Mouse (Mus musculus) myocyte (in vitro differentiated cells): Measurements from ENCODE around the gene 3830417A13Rik. TPM values are rescaled to one million over a fixed set of nuclear protein-coding genes. Genes with fewer than 3 reads are reported as not detected.

ENCODE experiments used
- H3K27me3 ChIP-seq: one replicate; pipeline ENCODE4 v1.6.1; 2011; ENCODE audit not compliant: control insufficient read depth, insufficient read depth, insufficient read length
- H3K36me3 ChIP-seq: one replicate; pipeline ENCODE4 v1.6.1; 2011; ENCODE audit not compliant: control insufficient read depth, insufficient read depth
- H3K4me2 ChIP-seq: one replicate; pipeline ENCODE4 v1.6.1; 2011; ENCODE audit warnings: low read depth, control low read depth
- H3K4me3 ChIP-seq: one replicate; pipeline ENCODE4 v1.5.1; 2011; ENCODE audit warnings: mild to moderate bottlenecking, control low read depth, moderate library complexity
- H3K79me2 ChIP-seq: one replicate; pipeline ENCODE4 v1.6.1; 2011; ENCODE audit not compliant: control insufficient read depth, insufficient read depth
- H3ac ChIP-seq: one replicate; pipeline ENCODE4 v1.6.1; 2011; ENCODE audit not compliant: control insufficient read depth, insufficient read length
- CEBPB ChIP-seq: IDR thresholded peaks from 2 replicates; pipeline ENCODE4 v1.6.1; 2011; ENCODE audit warnings: mild to moderate bottlenecking, moderate library complexity; ENCODE audit not compliant: poor library complexity, insufficient read depth, severe bottlenecking
- E2F4 ChIP-seq: IDR thresholded peaks from one replicate; pipeline ENCODE4 v1.6.1; 2011; ENCODE audit warnings: mild to moderate bottlenecking, control low read depth, moderate library complexity; ENCODE audit not compliant: insufficient read depth
- MAX ChIP-seq: IDR thresholded peaks from one replicate; pipeline ENCODE4 v1.6.1; 2011; ENCODE audit warnings: low read depth, mild to moderate bottlenecking, control low read depth
- MYOD1 ChIP-seq, 3 experiments: IDR thresholded peaks; one replicate each; pipeline ENCODE4 v1.6.1; 2011; ENCODE audit warnings: control low read depth in 2 of 3, low read depth in 2 of 3, mild to moderate bottlenecking in 2 of 3, moderate library complexity in 1 of 3; ENCODE audit not compliant: insufficient read length in 2 of 3, control insufficient read depth in 1 of 3
- MYOG ChIP-seq, 3 experiments: IDR thresholded peaks; one replicate each; pipeline ENCODE4 v1.6.1; 2011; ENCODE audit warnings: control low read depth in 2 of 3, low read depth in 2 of 3, mild to moderate bottlenecking in 2 of 3; ENCODE audit not compliant: insufficient read length in 2 of 3, control insufficient read depth in 1 of 3, insufficient read depth in 1 of 3
- POLR2A ChIP-seq: IDR thresholded peaks from one replicate; pipeline ENCODE4 v1.6.1; 2011; ENCODE audit warnings: low read depth, mild to moderate bottlenecking, control low read depth, moderate library complexity; ENCODE audit not compliant: insufficient read length
- POLR2AphosphoS2 ChIP-seq: IDR thresholded peaks from one replicate; pipeline ENCODE4 v1.6.1; 2011; ENCODE audit warnings: low read depth, control low read depth; ENCODE audit not compliant: insufficient read length
- REST ChIP-seq: IDR thresholded peaks from one replicate; pipeline ENCODE4 v1.6.1; 2011; ENCODE audit warnings: mild to moderate bottlenecking, control low read depth, moderate library complexity; ENCODE audit not compliant: insufficient read depth, insufficient read length
- SRF ChIP-seq: IDR thresholded peaks from one replicate; pipeline ENCODE4 v1.6.1; 2011; ENCODE audit warnings: low read depth; ENCODE audit not compliant: control insufficient read depth, insufficient read length
- TCF12 ChIP-seq: IDR thresholded peaks from one replicate; pipeline ENCODE4 v1.6.1; 2011; ENCODE audit warnings: mild to moderate bottlenecking, control low read depth; ENCODE audit not compliant: poor library complexity, insufficient read depth, severe bottlenecking
- TCF3 ChIP-seq: IDR thresholded peaks from one replicate; pipeline ENCODE4 v1.6.1; 2011; ENCODE audit warnings: low read depth, control low read depth; ENCODE audit not compliant: insufficient read length
- USF1 ChIP-seq: IDR thresholded peaks from one replicate; pipeline ENCODE4 v1.6.1; 2011; ENCODE audit warnings: low read depth, mild to moderate bottlenecking, control low read depth, moderate library complexity
- polyA plus RNA-seq: library from polyadenylated mRNA; unstranded; fragments of >200 nt; fragmentation: generic; extraction: Trizol; gene quantifications from one replicate; pipeline ENCODE4 v1.2.1, GENCODE M21; 2012; ENCODE audit warnings: missing spikeins

3830417A13Rik gene
- polyA plus RNA-seq = 2.1 TPM

- no peak within 1 kb of the TSS for H3K4me3 ChIP-seq
- no peak within 1 kb of the TSS for H3K4me2 ChIP-seq
- H3K27me3 ChIP-seq = no peaks in the 10 kb centered on the region
- TF ChIP-seq REST (no peak), POLR2AphosphoS2 (no peak), MAX (no peak), POLR2A (no peak), USF1 (no peak), TCF12 (no peak), MYOG (IDR thresholded peaks at IDR 0.05; ENCODE audit: control insufficient read depth in 1 of 3, insufficient read depth in 1 of 3, insufficient read length in 2 of 3, low read depth in 2 of 3) (no peak), TCF3 (no peak), E2F4 (no peak), CEBPB (no peak), SRF (no peak), MYOD1 (IDR thresholded peaks at IDR 0.05; ENCODE audit: control insufficient read depth in 1 of 3, insufficient read length in 2 of 3, low read depth in 2 of 3) (no peak)
- no peaks in the 10 kb centered on the region for H3K36me3 ChIP-seq
- no peak within 1 kb of the TSS for H3ac ChIP-seq
- H3K79me2 ChIP-seq = no peaks in the 10 kb centered on the region
Observed at GRCm38 (mm10) chrX:64173248-64173647, at the start of gene 3830417A13Rik. Gene 3830417A13Rik (plus strand): TSS chrX:64173548.

- Histone ChIP-seq H3K27me3 (no peaks in the 10 kb centered on the region), H3K4me2 (no peak within 1 kb of the TSS), H3K79me2 (no peaks in the 10 kb centered on the region), H3K36me3 (no peaks in the 10 kb centered on the region), H3K4me3 (no peak within 1 kb of the TSS), H3ac (no peak within 1 kb of the TSS)
- TF ChIP-seq TCF3 = no peak
- no peak for TF ChIP-seq MYOG (IDR thresholded peaks at IDR 0.05; ENCODE audit: control insufficient read depth in 1 of 3, insufficient read depth in 1 of 3, insufficient read length in 2 of 3, low read depth in 2 of 3)
- no peak for TF ChIP-seq POLR2A
- TF ChIP-seq MAX = no peak
- TF ChIP-seq CEBPB = no peak
- no peak for TF ChIP-seq SRF
- no peak for TF ChIP-seq POLR2AphosphoS2
Observed at GRCm38 (mm10) chrX:64152098-64152497, 21.2 kb upstream of the 3830417A13Rik start, which contains the start of gene Gm6760. Gene Gm6760 (minus strand): TSS chrX:64152198.

- no peak overlapping the region for H3K4me3 ChIP-seq
- TF ChIP-seq SRF (no peak), TCF3 (no peak), CEBPB (no peak), REST (no peak), E2F4 (no peak), POLR2A (no peak), MAX (no peak)
- H3K27me3 ChIP-seq = no peaks in the 10 kb centered on the region
- H3K36me3 ChIP-seq = no peaks in the 10 kb centered on the region
- no peaks in the 10 kb centered on the region for H3K79me2 ChIP-seq
- H3K4me2 ChIP-seq = no peak overlapping the region
- no peak overlapping the region for H3ac ChIP-seq
Observed at GRCm38 (mm10) chrX:64181246-64181645, 7.9 kb downstream of the 3830417A13Rik start.

Other genes with a start within 250 kb of the 3830417A13Rik start
- not detected for gene Gm6760, start 21.4 kb upstream of the 3830417A13Rik start, polyA plus RNA-seq
- gene Slitrk4, start 103.4 kb downstream of the 3830417A13Rik start, polyA plus RNA-seq = not detected